Mouse (Mus musculus) liver, embryonic 14.5 days (tissue): ENCODE results near the gene Med18. TPM values are rescaled to one million over a fixed set of nuclear protein-coding genes. Genes with fewer than 3 reads are reported as not detected.

ENCODE experiments used
- ATAC-seq: fragments of 200-750 bp; cut with Nextera tagmentation; 2 replicates; pipeline ENCODE4 v1.8.0; 2017; ENCODE audit warnings: moderate number of reproducible peaks, mild to moderate bottlenecking, moderate library complexity; ENCODE audit not compliant: insufficient read depth
- DNase-seq, 3 experiments: peaks; one replicate each; pipeline ENCODE4 v3.0.0-alpha.2; 2012 to 2013; ENCODE audit warnings: low read depth in 3 of 3, low spot score in 3 of 3
- H3K27ac ChIP-seq: fragments of 300-500 bp; sonication (generic); 2 replicates; pipeline ENCODE4 v1.5.1; 2014; ENCODE audit warnings: moderate library complexity, mild to moderate bottlenecking, control low read depth, inconsistent platforms
- H3K27me3 ChIP-seq: fragments of 300-500 bp; sonication (generic); 2 replicates; pipeline ENCODE4 v1.6.1; 2014; ENCODE audit warnings: mild to moderate bottlenecking, low read length, moderate library complexity; ENCODE audit not compliant: control insufficient read depth, insufficient read depth
- H3K36me3 ChIP-seq: fragments of 300-500 bp; sonication (generic); replicated peaks from 2 replicates; pipeline ENCODE4 v1.6.1; 2014; ENCODE audit warnings: low read depth; ENCODE audit not compliant: control insufficient read depth, insufficient read depth
- H3K4me1 ChIP-seq, 2 experiments: fragments of 200-500 bp in 1 of 2; fragments of 300-500 bp in 1 of 2; sonication (generic) in 1 of 2; replicated peaks; 2 replicates each; pipeline ENCODE4 v1.6.1; 2012 to 2014; ENCODE audit warnings: antibody characterized with exemption in 1 of 2, inconsistent platforms in 1 of 2, low read length in 1 of 2; ENCODE audit not compliant: control insufficient read depth in 2 of 2, insufficient read depth in 2 of 2
- H3K4me2 ChIP-seq: fragments of 300-500 bp; sonication (generic); 2 replicates; pipeline ENCODE4 v1.6.1; 2014; ENCODE audit warnings: low read depth, mild to moderate bottlenecking, control low read depth, moderate library complexity
- H3K4me3 ChIP-seq, 2 experiments: fragments of 200-500 bp in 1 of 2; fragments of 300-500 bp in 1 of 2; sonication (generic) in 1 of 2; 2 replicates each; pipeline ENCODE4 v1.5.1; 2012 to 2014; ENCODE audit warnings: low read depth in 2 of 2, low read length in 2 of 2, mild to moderate bottlenecking in 2 of 2, control low read depth in 1 of 2, inconsistent platforms in 1 of 2, moderate library complexity in 1 of 2; ENCODE audit not compliant: insufficient read depth in 1 of 2
- H3K9ac ChIP-seq: fragments of 300-500 bp; sonication (generic); replicated peaks from 2 replicates; pipeline ENCODE4 v1.6.1; 2014; ENCODE audit warnings: mild to moderate bottlenecking, control low read depth, moderate library complexity
- H3K9me3 ChIP-seq: fragments of 300-500 bp; sonication (generic); 2 replicates; pipeline ENCODE4 v1.6.1; 2016; ENCODE audit warnings: low read length, mixed read lengths; ENCODE audit not compliant: control insufficient read depth
- CTCF ChIP-seq: IDR thresholded peaks from 2 replicates; pipeline ENCODE4 v1.5.1; 2016; ENCODE audit warnings: antibody characterized with exemption, low read depth, control low read depth
- EP300 ChIP-seq: IDR thresholded peaks from 2 replicates; pipeline ENCODE4 v1.6.1; 2016; ENCODE audit warnings: antibody characterized with exemption, low read depth
- WGBS: fragments of 180-500 bp; shearing (Covaris S2); extraction: QIAGEN DNeasy Blood & Tissue Kit; methylation state at CpG from one replicate; pipeline ENCODE4 v1.1.7; 2014; ENCODE audit not compliant: insufficient replicate concordance; 5-methylcytosine and 5-hydroxymethylcytosine counted together
- polyA plus RNA-seq, 2 experiments: library from polyadenylated mRNA; depleted of rRNA in 1 of 2; stranded (reverse) in 1 of 2; unstranded in 1 of 2; fragments of >200 nt; fragmentation: Nextera tagmentation in 1 of 2; extraction: Ambion mirVana in 1 of 2; gene quantifications; 2 replicates each; pipeline versions ENCODE4 v1.2.1 to v1.2.3; 2012 to 2014

The Med18 gene
- polyA plus RNA-seq, 2 experiments: 3.4 to 4.3 TPM

- no peak for TF ChIP-seq CTCF
These were observed 26.7 kb upstream of the Med18 start for GRCm38 (mm10) chr4:132490273-132491010.

DNA sequence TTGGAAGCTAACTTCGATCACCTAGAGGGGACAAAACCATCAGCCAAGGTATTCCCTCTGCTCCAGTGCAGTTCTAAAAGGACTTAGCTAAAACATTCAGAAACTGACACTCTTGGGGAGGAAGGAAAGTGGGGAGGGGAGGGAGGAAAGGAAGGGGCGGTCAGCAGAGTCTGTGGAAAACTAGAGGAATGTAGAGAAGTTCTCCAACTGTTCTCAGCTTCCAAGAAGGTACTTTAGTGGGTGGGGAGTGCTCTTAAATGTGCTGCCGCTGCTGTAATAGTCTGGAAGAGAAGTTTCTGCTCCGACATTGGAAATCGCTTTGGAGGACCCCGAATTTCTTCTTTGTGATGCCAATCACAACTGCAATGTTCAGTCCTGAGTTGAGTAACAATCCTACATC lies 25.3 kb upstream of the Med18 start:
- no peaks in the 10 kb centered on the region for H3K27me3 ChIP-seq
- 71% methylated on average over 6 of the region's 6 CpGs for WGBS
- H3K4me1 ChIP-seq: peaks cover 0 to 10% of the 10 kb centered on the region in 2 experiments; a peak in 2 of 4 replicates
- no peak overlapping the region for H3K27ac ChIP-seq
- H3K9ac ChIP-seq: no peak overlapping the region
- H3K9me3 ChIP-seq: no peaks in the 10 kb centered on the region
- TF ChIP-seq CTCF (no peak), EP300 (no peak)
- H3K4me2 ChIP-seq: no peak overlapping the region
- ATAC-seq (no peak), DNase-seq (no peak)
- no peak overlapping the region for H3K4me3 ChIP-seq
- H3K36me3 ChIP-seq: peaks cover 7% of the 10 kb centered on the region

More at GRCm38 (mm10) chr4:132490273-132491010, 26.7 kb upstream of the Med18 start:
- H3K4me2 ChIP-seq: no peak overlapping the region
- no peak for DNase-seq
- ATAC-seq: no peak
- H3K27ac ChIP-seq: no peak overlapping the region
- H3K36me3 ChIP-seq: peaks cover 8% of the 10 kb centered on the region
- H3K27me3 ChIP-seq: no peaks in the 10 kb centered on the region
- H3K9ac ChIP-seq: no peak overlapping the region
- H3K9me3 ChIP-seq: no peaks in the 10 kb centered on the region
- H3K4me1 ChIP-seq: peaks cover 0 to 10% of the 10 kb centered on the region in 2 experiments; a peak in 2 of 4 replicates
- WGBS: 57% methylated on average over 15 of the region's 15 CpGs
- no peak overlapping the region for H3K4me3 ChIP-seq

GRCm38 (mm10) chr4:132488521-132488920 lies 24.8 kb upstream of the Med18 start:
- no peaks in the 10 kb centered on the region for H3K9me3 ChIP-seq
- H3K9ac ChIP-seq: no peak overlapping the region
- ATAC-seq (no peak), DNase-seq (no peak)
- peaks cover 7% of the 10 kb centered on the region for H3K36me3 ChIP-seq
- 65% methylated on average over 3 of the region's 3 CpGs for WGBS
- H3K27me3 ChIP-seq: no peaks in the 10 kb centered on the region
- TF ChIP-seq CTCF (no peak), EP300 (no peak)
- no peak overlapping the region for H3K4me2 ChIP-seq
- peaks cover 0 to 10% of the 10 kb centered on the region in 2 experiments; a peak in 2 of 4 replicates for H3K4me1 ChIP-seq
- H3K4me3 ChIP-seq: no peak overlapping the region
- H3K27ac ChIP-seq: no peak overlapping the region

GRCm38 (mm10) chr4:132484820-132485219 lies 21.1 kb upstream of the Med18 start:
- H3K27me3 ChIP-seq: no peaks in the 10 kb centered on the region
- peaks cover 0 to 7% of the 10 kb centered on the region in 2 experiments; a peak in 1 of 4 replicates for H3K4me1 ChIP-seq
- no peaks in the 10 kb centered on the region for H3K9me3 ChIP-seq
- H3K4me2 ChIP-seq: no peak overlapping the region
- H3K27ac ChIP-seq: no peak overlapping the region
- TF ChIP-seq EP300 (no peak), CTCF (no peak)
- H3K9ac ChIP-seq: no peak overlapping the region
- no peaks in the 10 kb centered on the region for H3K36me3 ChIP-seq
- H3K4me3 ChIP-seq: no peak overlapping the region
- WGBS: 58% methylated on average over 5 of the region's 5 CpGs
- peak; percentile 39; the same call in 1 of the 2 replicates for ATAC-seq
- no peak for DNase-seq

GRCm38 (mm10) chr4:132484231-132484630 lies 20.5 kb upstream of the Med18 start:
- Histone ChIP-seq H3K27me3 (no peaks in the 10 kb centered on the region), H3K9me3 (no peaks in the 10 kb centered on the region), H3K27ac (no peak overlapping the region), H3K4me3 (no peak overlapping the region), H3K36me3 (no peaks in the 10 kb centered on the region), H3K4me2 (no peak overlapping the region), H3K4me1 (peaks cover 0 to 5% of the 10 kb centered on the region in 2 experiments; a peak in 1 of 4 replicates), H3K9ac (no peak overlapping the region)
- TF ChIP-seq CTCF (no peak), EP300 (no peak)
- ATAC-seq (no peak), DNase-seq (no peak)
- WGBS: 64% methylated on average over 4 of the region's 4 CpGs
